8 mouse cellular contexts compared by ENCODE assay signal in the genomic region with DNA sequence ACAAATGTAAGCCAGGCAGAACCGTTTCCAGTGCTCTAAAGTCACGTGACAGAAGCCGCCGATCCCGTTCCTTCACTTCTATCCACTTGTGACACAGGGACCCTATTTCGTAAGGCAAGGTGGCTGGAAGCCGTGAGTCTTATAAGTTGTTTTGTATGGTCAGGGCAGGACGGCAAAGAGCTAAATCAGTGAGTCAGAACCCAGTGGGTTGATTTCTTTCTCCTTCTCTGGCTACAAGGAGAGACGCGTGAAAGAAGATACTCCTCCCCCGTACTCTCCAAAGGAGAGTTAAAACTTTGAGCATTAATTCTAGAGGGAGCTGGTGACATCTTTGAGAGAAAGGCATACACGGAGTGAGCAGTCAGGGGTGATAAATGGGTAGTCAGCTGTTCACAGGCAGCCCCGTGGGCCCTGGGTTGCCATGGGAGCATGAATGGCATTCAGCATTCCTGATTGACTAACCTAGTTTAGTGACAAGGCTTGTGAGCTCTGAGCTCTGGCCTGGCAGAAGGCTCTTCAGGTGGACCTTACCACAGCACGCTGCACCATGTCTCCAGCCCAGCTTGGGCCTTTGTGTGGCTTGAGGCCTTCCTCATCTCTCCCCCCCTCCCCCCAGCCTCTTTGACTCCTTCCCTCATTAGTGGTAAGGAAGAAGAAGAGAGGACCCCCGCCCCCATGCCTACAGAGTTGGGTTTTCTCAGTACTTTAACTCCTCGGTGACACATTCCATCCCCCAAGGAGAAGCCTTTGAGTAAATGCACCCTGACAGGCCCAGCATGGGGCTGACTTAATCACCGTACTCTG.
DNase-seq lines count a peak whose midpoint lies in the region; ATAC-seq and TF ChIP-seq lines count a peak whose summit lies in the region.

No protein-coding gene starts in this region.

- peaks cover 50% of the 10 kb centered on the region for H3K4me1 ChIP-seq in bone marrow macrophage, adult 2 months (ENCODE audit: control insufficient read depth, insufficient read depth, low read length)
- H3K4me1 ChIP-seq in kidney, embryonic 14.5 days (ENCODE audit: control insufficient read depth, insufficient read depth, low read length) = peaks cover 80% of the 10 kb centered on the region
- peaks cover 24% of the 10 kb centered on the region for H3K4me1 ChIP-seq in neural tube, embryonic 14.5 days (ENCODE audit: control insufficient read depth, insufficient read depth, low read length)

- H3K27me3 ChIP-seq in kidney, embryonic 14.5 days (ENCODE audit: control insufficient read depth, insufficient read depth, low read length) = no peaks in the 10 kb centered on the region
- no peaks in the 10 kb centered on the region for H3K27me3 ChIP-seq in neural tube, embryonic 14.5 days (ENCODE audit: control insufficient read depth, insufficient read depth, low read length)

- peak overlapping the region; percentile 34; the same call in 1 of the 2 replicates for H3K9ac ChIP-seq in kidney, embryonic 14.5 days (ENCODE audit: low read depth, low read length)
- H3K9ac ChIP-seq in neural tube, embryonic 14.5 days (replicated peaks; ENCODE audit: low read depth, low read length) = no peak overlapping the region

- ATAC-seq in kidney, embryonic 14.5 days (ENCODE audit: low FRiP score, low TSS enrichment) = peak; percentile 87
- peak; percentile 87 for ATAC-seq in neural tube, embryonic 14.5 days (ENCODE audit: low read depth)
- ATAC-seq in activated CD4-positive, CD25-positive, alpha-beta regulatory T cell, adult 4 months = no peak

- no peaks in the 10 kb centered on the region for H3K36me3 ChIP-seq in kidney, embryonic 14.5 days (ENCODE audit: control insufficient read depth, insufficient read depth, low read length)
- no peaks in the 10 kb centered on the region for H3K36me3 ChIP-seq in neural tube, embryonic 14.5 days (ENCODE audit: control insufficient read depth, insufficient read depth, low read length)

- peak overlapping the region; percentile 42 for H3K4me2 ChIP-seq in kidney, embryonic 14.5 days (replicated peaks; ENCODE audit: low read depth, low read length)
- H3K4me2 ChIP-seq in neural tube, embryonic 14.5 days (ENCODE audit: low read depth, low read length) = peak overlapping the region; percentile 45

- peak overlapping the region; percentile 61 for H3K4me3 ChIP-seq in gastrocnemius, adult 2 months
- peak overlapping the region; percentile 37 for H3K4me3 ChIP-seq in bone marrow macrophage, adult 2 months (ENCODE audit: insufficient read depth, low read length)
- H3K4me3 ChIP-seq in kidney, embryonic 14.5 days (ENCODE audit: low read length) = peak overlapping the region; percentile 15
- peak overlapping the region; percentile 7; the same call in 1 of the 2 replicates for H3K4me3 ChIP-seq in neural tube, embryonic 14.5 days (ENCODE audit: low read depth, low read length)

- no peak for TF ChIP-seq POLR2A in bone marrow macrophage, adult 2 months (IDR thresholded peaks at IDR 0.05; ENCODE audit: borderline replicate concordance, low read depth, low read length)

- intact Hi-C loops in gastrocnemius, adult 2 months (cut with DNase I) = no loop called here

- peak overlapping the region; percentile 83 for H3K27ac ChIP-seq in gastrocnemius, adult 2 months
- peak overlapping the region; percentile 7; the same call in 1 of the 2 replicates for H3K27ac ChIP-seq in bone marrow macrophage, adult 2 months (ENCODE audit: insufficient read depth, low read depth, low read length)
- peak overlapping the region; percentile 88 for H3K27ac ChIP-seq in kidney, embryonic 14.5 days (ENCODE audit: low read depth, low read length)
- peak overlapping the region; percentile 56; the same call in 1 of the 2 replicates for H3K27ac ChIP-seq in neural tube, embryonic 14.5 days (ENCODE audit: low read depth, low read length)

- H3K9me3 ChIP-seq in kidney, embryonic 14.5 days (ENCODE audit: control insufficient read depth, low read length) = no peaks in the 10 kb centered on the region
- no peaks in the 10 kb centered on the region for H3K9me3 ChIP-seq in neural tube, embryonic 14.5 days (ENCODE audit: control insufficient read depth, low read length)

- DNase-seq in gastrocnemius, adult 2 months = peak; percentile 72
- DNase-seq in gastrocnemius, postnatal 10 days = no peak
- DNase-seq in forelimb bud, embryonic 11.5 days (ENCODE audit: low read depth, low spot score) = peak; percentile 61
- DNase-seq in lung, adult 18-20 months = peak; percentile 72 to 80

- TF ChIP-seq CTCF in gastrocnemius, adult 2 months (IDR thresholded peaks at IDR 0.05) = no peak
- TF ChIP-seq CTCF in bone marrow macrophage, adult 2 months (IDR thresholded peaks at IDR 0.05; ENCODE audit: low read depth, low read length) = no peak

- 3% methylated on average over 17 of the region's 17 CpGs for WGBS in kidney, embryonic 14.5 days
- WGBS in neural tube, embryonic 14.5 days = 2% methylated on average over 17 of the region's 17 CpGs

Comparison
In these comparisons a context has a peak if more than half of its experiments do, and no peak if none do; other contexts are left out.
1. H3K27ac ChIP-seq: peak in every context shown above with its lines; median percentile 88 in kidney, embryonic 14.5 days; 83 in gastrocnemius, adult 2 months; 56 in neural tube, embryonic 14.5 days; 7 in bone marrow macrophage, adult 2 months.
2. H3K4me3 ChIP-seq: peak in every context shown above with its lines; median percentile 61 in gastrocnemius, adult 2 months; 37 in bone marrow macrophage, adult 2 months; 15 in kidney, embryonic 14.5 days; 7 in neural tube, embryonic 14.5 days.